Mouse (Mus musculus) ES-E14 (cell line): Measurements from ENCODE around the gene Tmod3. TPM values are rescaled to one million over a fixed set of nuclear protein-coding genes. Genes with fewer than 3 reads are reported as not detected.

ENCODE experiments used
- DNase-seq: peaks from one replicate; pipeline ENCODE4 v3.0.0-alpha.2; 2013; ENCODE audit warnings: low read depth, low spot score
- H3K27ac ChIP-seq: 2 replicates; pipeline ENCODE4 v1.5.1; 2012; ENCODE audit warnings: low read depth, mild to moderate bottlenecking, low read length, moderate library complexity, mixed read lengths; ENCODE audit not compliant: poor library complexity, insufficient read depth, severe bottlenecking
- H3K36me3 ChIP-seq: 2 replicates; pipeline ENCODE4 v1.6.1; 2012; ENCODE audit warnings: mild to moderate bottlenecking, low read length, moderate library complexity, mixed read lengths; ENCODE audit not compliant: control insufficient read depth, poor library complexity, insufficient read depth, severe bottlenecking
- H3K4me1 ChIP-seq, 2 experiments: fragments of 150-350 bp in 1 of 2; sonication (generic) in 1 of 2; 2 replicates each; pipeline ENCODE4 v1.6.1; 2012; ENCODE audit warnings: low read length in 2 of 2, mild to moderate bottlenecking in 1 of 2, mixed read lengths in 1 of 2; ENCODE audit not compliant: control insufficient read depth in 2 of 2, insufficient read depth in 2 of 2, poor library complexity in 1 of 2
- H3K4me3 ChIP-seq, 2 experiments: fragments of 150-350 bp in 1 of 2; sonication (generic) in 1 of 2; 2 replicates each; pipeline ENCODE4 v1.5.1; 2012; ENCODE audit warnings: low read length in 2 of 2, low read depth in 1 of 2, mild to moderate bottlenecking in 1 of 2, mixed read lengths in 1 of 2; ENCODE audit not compliant: insufficient read depth in 1 of 2, poor library complexity in 1 of 2, severe bottlenecking in 1 of 2
- H3K9ac ChIP-seq: 2 replicates; pipeline ENCODE4 v1.6.1; 2012; ENCODE audit warnings: low read depth, mild to moderate bottlenecking, low read length, mixed read lengths; ENCODE audit not compliant: poor library complexity, insufficient read depth, severe bottlenecking
- H3K9me3 ChIP-seq: fragments of 150-350 bp; sonication (generic); 2 replicates; pipeline ENCODE4 v1.6.1; 2012; ENCODE audit warnings: low read depth, mild to moderate bottlenecking, low read length; ENCODE audit not compliant: control insufficient read depth, insufficient read depth
- CHD2 ChIP-seq: IDR thresholded peaks from 2 replicates; pipeline ENCODE4 v1.6.1; 2014; ENCODE audit warnings: mild to moderate bottlenecking, low read depth, low read length, inconsistent platforms
- HCFC1 ChIP-seq: IDR thresholded peaks from 2 replicates; pipeline ENCODE4 v1.6.1; 2012; ENCODE audit warnings: low read length, inconsistent platforms, borderline replicate concordance; ENCODE audit not compliant: insufficient read depth
- MAFK ChIP-seq: IDR thresholded peaks from 2 replicates; pipeline ENCODE4 v1.6.1; 2014; ENCODE audit warnings: mild to moderate bottlenecking, low read depth, low read length, inconsistent platforms; ENCODE audit not compliant: insufficient read depth
- ZC3H11A ChIP-seq: IDR thresholded peaks from 2 replicates; pipeline ENCODE4 v1.6.1; 2012; ENCODE audit warnings: low read depth, mild to moderate bottlenecking, inconsistent platforms, low read length, borderline replicate concordance
- ZNF384 ChIP-seq: IDR thresholded peaks from 2 replicates; pipeline ENCODE4 v1.6.1; 2012; ENCODE audit warnings: low read depth, low read length, inconsistent platforms
- in situ Hi-C, 2 experiments: fragments of 600-800 bp; cut with MboI; formaldehyde crosslinking; loops; one replicate each; pipeline ENCODE4 v1.15.1; 2025; ENCODE audit warnings: low sequenced_read_pairs in 2 of 2, inconsistent platforms in 1 of 2; ENCODE audit not compliant: unreplicated experiment in 2 of 2
- total RNA-seq: library from RNA; depleted of rRNA; stranded (reverse); fragments of 300-350 nt; gene quantifications from 2 replicates; pipeline ENCODE4 v1.2.3, GENCODE M21; 2012

The Tmod3 gene
- total RNA-seq, 1 experiment: 36.4 TPM

DNA sequence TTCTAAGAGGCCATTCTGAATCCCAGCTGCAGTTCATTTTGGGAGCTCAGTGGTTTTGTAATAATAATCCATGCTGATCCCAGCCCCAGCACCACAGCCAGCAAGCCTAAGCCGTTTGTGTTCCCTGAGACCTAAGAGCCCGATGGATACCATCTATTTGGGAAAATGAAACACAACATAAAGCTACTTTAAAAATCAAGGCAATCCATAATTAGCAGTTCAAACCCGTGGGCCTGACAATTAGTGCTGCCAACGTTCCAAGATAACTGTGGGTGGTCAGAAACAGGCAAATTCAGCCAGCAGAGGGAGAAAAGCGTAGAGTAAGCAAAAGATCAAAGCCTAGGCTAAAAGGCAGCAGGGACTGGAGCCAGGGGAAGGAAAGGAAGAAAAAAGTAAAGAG lies 8.1 kb downstream of the Tmod3 start:
- Histone ChIP-seq H3K9me3 (no peaks in the 10 kb centered on the region), H3K27ac (no peak overlapping the region), H3K4me1 (peaks cover 2 to 10% of the 10 kb centered on the region in 2 experiments; a peak in 2 of 4 replicates), H3K36me3 (no peaks in the 10 kb centered on the region), H3K4me3 (no peak overlapping the region), H3K9ac (no peak overlapping the region)
- in situ Hi-C loops: no loop called here
- DNase-seq: no peak
- TF ChIP-seq MAFK (no peak), CHD2 (no peak), HCFC1 (no peak), ZC3H11A (no peak), ZNF384 (no peak)

DNA sequence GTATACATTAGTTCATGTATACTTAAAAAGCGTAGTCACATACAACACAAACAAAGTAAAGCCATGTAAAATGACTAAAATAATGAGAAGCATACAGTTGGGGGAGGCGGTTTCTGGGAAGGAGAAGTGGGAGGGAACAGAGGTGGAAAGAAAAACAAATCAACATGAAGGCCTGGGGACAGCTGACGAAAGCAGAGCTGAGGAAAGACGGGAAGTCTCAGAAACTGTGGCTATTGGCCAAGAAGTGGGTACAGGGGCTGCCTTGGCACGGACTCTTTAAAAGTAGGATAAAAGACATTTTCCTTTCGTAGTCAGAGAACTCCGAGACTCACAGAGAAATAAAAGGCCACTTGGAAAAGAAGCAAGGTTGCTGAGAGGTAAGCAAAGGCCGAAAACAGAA lies 10.4 kb downstream of the Tmod3 start:
- H3K9ac ChIP-seq: no peak overlapping the region
- in situ Hi-C loops: no loop called here
- no peak overlapping the region for H3K4me3 ChIP-seq
- peaks cover 2 to 10% of the 10 kb centered on the region in 2 experiments; a peak in 2 of 4 replicates for H3K4me1 ChIP-seq
- H3K36me3 ChIP-seq: no peaks in the 10 kb centered on the region
- no peaks in the 10 kb centered on the region for H3K9me3 ChIP-seq
- H3K27ac ChIP-seq: no peak overlapping the region
- no peak for TF ChIP-seq MAFK
- TF ChIP-seq CHD2: no peak
- TF ChIP-seq HCFC1: no peak
- no peak for TF ChIP-seq ZNF384
- no peak for TF ChIP-seq ZC3H11A
- no peak for DNase-seq

DNA sequence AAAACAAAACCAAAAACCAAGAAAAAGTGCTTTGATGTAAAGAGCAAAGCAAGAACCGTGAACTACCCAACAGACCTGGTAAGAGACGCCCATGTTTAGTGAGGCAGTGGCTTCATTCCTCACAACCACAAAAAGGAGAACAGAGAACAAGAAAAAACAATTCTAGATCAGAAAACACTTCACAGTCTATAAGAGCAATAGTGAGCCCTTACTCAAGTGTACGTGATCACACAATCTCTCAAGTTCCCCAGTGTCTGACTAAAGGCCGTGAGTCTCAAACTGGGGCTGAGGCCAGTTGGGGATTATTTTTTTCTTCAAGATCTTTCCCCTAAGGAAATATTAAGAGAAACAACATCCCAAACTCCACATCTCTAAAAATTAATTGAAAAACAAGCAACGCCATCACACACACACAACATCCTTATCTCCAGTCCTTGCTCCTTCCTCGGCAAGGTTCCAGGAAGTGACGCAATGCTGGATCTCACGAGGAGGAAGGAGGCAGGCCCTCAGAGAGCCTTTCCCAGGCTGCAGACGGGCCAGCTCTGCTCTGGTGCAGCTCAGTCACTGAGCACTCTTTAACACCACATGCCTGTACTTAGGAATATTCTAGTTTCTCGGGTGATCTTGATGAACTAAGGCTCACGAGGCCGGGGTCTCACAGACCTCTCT lies 12.4 kb downstream of the Tmod3 start:
- Histone ChIP-seq H3K4me3 (peak overlapping the region in 1 of 2 experiments; percentile 42; a peak in 2 of 4 replicates), H3K9ac (no peak overlapping the region), H3K9me3 (no peaks in the 10 kb centered on the region), H3K27ac (no peak overlapping the region), H3K4me1 (peaks cover 0 to 4% of the 10 kb centered on the region in 2 experiments; a peak in 2 of 4 replicates), H3K36me3 (no peaks in the 10 kb centered on the region)
- no peak for DNase-seq
- TF ChIP-seq ZNF384: no peak
- no peak for TF ChIP-seq MAFK
- no peak for TF ChIP-seq CHD2
- no peak for TF ChIP-seq HCFC1
- TF ChIP-seq ZC3H11A: no peak
- in situ Hi-C loops: no loop called here

DNA sequence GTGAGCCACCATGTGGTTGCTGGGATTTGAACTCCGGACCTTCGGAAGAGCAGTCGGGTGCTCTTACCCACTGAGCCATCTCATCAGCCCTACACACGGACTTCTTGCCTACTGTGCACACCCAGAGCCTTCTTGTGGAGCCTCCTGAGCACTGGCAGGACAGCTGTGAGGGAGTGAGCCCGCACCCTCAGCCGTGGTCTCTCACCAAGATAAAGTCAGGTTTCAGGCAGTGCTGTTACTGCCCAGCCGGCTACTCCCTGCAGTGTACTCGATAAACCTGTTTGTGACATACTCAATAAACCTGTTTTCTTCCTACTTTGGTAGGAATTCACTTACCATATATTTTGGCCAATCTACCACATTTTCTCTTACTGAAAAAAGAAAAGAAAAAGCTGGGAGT lies 13.9 kb downstream of the Tmod3 start:
- Histone ChIP-seq H3K4me1 (peaks cover 0 to 4% of the 10 kb centered on the region in 2 experiments; a peak in 1 of 4 replicates), H3K27ac (no peak overlapping the region), H3K4me3 (no peak overlapping the region), H3K9ac (no peak overlapping the region), H3K9me3 (no peaks in the 10 kb centered on the region), H3K36me3 (no peaks in the 10 kb centered on the region)
- TF ChIP-seq ZC3H11A (no peak), MAFK (no peak), ZNF384 (no peak), CHD2 (no peak), HCFC1 (no peak)
- in situ Hi-C loops: no loop called here
- DNase-seq: no peak

DNA sequence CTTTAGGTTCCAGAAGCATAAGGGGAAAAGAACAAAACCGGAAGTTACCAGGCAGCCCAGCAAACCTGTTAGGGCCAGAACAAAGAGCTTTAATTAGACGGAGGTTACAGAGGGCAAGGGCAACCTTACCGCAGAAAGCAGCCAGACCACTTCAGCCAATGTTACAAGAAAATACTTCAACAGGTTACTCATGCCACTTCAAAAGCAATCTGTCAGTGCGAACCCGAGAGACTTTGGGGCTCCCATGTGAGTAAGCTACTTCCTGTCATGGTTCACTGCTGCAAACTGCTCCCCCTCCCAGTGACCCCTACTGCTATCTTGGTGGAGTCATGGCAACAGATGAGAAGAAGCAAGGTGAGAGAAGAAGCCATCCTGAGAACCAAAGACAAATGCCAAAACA lies 18.0 kb downstream of the Tmod3 start:
- no peak overlapping the region for H3K4me3 ChIP-seq
- H3K9me3 ChIP-seq: no peaks in the 10 kb centered on the region
- in situ Hi-C loops: no loop called here
- H3K27ac ChIP-seq: no peak overlapping the region
- H3K9ac ChIP-seq: no peak overlapping the region
- no peak for DNase-seq
- TF ChIP-seq MAFK (no peak), CHD2 (no peak)
- no peaks in the 10 kb centered on the region for H3K36me3 ChIP-seq
- H3K4me1 ChIP-seq: peaks cover 0 to 4% of the 10 kb centered on the region in 2 experiments; a peak in 1 of 4 replicates
